Mouse (Mus musculus) kidney, adult 2 months (tissue): ENCODE measurements around the gene Kit.

Experiments used
- CTCF ChIP-seq: fragments of 200-500 bp; conservative IDR thresholded peaks from 2 replicates; pipeline ENCODE4 v1.5.1; 2011; ENCODE audit warnings: low read depth, mild to moderate bottlenecking, control low read depth, low read length, moderate library complexity, mixed read lengths; ENCODE audit not compliant: insufficient read depth, insufficient read length
- POLR2A ChIP-seq: fragments of 200-500 bp; IDR thresholded peaks from one replicate; pipeline ENCODE4 v1.6.1; 2011; ENCODE audit warnings: low read depth, low read length, control low read depth

- no peak for TF ChIP-seq POLR2A
- no peak for TF ChIP-seq CTCF
Observed at GRCm38 (mm10) chr5:75557636-75558035, 17.1 kb upstream of the Kit start.
